Mouse (Mus musculus): ENCODE data around the gene Gli3.

The Gli3 gene

GRCm38 (mm10) chr13:15742308-15742707 is 279.3 kb downstream of the Gli3 start:
- no peak for DNase-seq

DNA sequence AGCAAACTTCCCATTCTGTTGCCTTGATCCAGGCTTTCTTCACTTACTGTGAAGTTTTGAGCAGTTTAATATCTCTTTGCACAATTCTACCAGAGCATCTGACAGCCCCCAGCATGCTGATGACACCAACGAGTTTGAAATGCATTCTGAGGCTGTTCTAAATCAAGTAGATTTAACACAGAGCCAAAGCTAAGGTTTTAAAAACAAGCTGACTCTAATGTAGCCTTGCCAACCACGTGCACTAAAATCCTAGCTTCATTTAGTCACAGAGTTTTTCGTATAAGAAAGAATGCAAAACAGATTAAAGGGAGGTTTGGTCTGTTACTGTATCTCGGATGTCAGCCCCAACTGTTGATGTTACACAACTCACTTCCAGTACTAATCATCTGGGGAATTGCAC is 279.7 kb downstream of the Gli3 start:
- DNase-seq: no peak

DNA sequence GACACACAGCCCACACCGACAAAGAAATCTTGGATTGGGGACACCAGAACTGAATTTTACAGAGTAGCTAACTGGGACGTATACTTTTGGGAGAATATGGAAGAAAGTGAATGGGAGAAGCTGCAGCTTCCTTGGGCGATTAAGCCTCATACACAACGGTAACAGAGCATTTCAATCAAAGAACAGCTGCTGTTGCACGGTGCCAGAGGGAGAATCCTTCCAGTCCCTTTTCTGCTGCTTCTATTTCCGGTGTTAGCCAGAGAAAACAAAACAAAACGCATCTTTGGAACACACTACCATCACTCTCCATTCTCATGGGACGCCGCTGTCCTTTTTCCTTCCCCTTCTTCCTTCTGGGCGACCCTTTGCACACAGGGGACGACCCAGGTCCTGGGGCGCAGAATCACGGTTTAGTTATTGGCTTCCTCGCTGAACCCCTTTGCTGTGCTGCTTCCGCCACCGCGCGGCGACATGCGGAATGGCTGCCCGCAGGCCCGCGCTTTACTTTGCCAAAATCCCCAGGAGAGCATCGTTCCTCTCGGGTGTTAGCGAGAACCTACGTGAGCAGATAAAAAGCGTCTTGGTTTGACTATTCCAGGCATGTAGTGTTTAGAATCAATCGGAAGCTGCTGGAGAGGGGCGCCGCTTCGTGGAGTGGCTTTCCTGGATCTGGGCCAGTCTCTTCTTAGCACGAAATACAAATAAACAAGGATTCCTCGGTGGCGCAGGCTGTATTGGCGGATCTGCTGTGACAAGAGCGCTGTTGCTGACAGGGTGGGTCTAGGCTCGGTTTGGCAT is 296.0 kb downstream of the Gli3 start:
- peak; percentile 91 for DNase-seq

- DNase-seq: no peak
These were observed 296.8 kb downstream of the Gli3 start for GRCm38 (mm10) chr13:15759633-15760441.

DNA sequence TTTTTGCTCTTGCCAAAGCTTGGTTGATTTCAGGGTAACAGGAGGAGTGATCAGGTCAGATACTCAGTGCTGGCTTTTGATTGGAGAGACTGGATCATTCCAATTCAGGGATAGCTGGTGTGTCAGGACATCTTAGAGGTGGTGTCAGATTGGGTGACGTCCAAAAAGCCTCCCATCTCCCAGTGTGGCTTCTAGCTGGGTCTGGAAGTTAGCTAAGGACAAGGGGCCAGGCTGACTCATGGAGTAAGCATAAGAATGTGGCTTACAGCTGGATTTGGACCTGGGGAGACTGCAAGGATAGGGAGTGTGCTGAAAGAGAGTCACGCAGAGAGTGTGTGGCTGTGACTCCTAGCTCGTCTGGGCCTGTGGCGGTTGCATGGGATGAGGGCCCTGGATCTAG is 299.3 kb downstream of the Gli3 start:
- DNase-seq: no peak

GRCm38 (mm10) chr13:15762901-15763417 is 299.9 kb downstream of the Gli3 start:
- DNase-seq: peak; percentile 31

DNA sequence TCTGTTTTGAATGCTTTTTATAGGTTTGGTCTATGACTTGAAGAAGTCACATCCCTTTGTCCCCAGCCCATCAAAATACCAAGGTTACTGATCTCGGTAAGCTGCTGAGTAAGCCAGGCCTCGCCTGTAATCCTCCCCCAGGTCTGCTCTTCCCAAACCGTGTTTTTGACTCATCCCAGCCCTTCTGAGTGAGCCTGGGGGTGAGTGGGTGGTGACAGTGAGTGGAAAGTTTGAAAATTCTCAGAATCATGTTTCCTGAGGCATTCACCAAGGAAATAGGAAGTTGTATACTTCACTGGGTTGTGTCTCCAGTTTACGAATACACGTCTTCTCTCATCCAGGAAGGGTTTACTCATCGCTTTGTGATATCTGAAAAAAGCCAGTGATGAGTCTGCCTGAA is 314.6 kb downstream of the Gli3 start:
- DNase-seq: peak; percentile 45

Data from right cerebral cortex, postnatal 25 days (tissue).